Mouse (Mus musculus) kidney, adult 2 months (tissue): ENCODE results near the gene AU022252.

Experiments
- CTCF ChIP-seq: fragments of 200-500 bp; conservative IDR thresholded peaks from 2 replicates; pipeline ENCODE4 v1.5.1; 2011; ENCODE audit warnings: low read depth, mild to moderate bottlenecking, control low read depth, low read length, moderate library complexity, mixed read lengths; ENCODE audit not compliant: insufficient read depth, insufficient read length
- POLR2A ChIP-seq: fragments of 200-500 bp; IDR thresholded peaks from one replicate; pipeline ENCODE4 v1.6.1; 2011; ENCODE audit warnings: low read depth, low read length, control low read depth

GRCm38 (mm10) chr4:119181456-119181855 lies 51.1 kb downstream of the AU022252 start:
- no peak for TF ChIP-seq CTCF
- TF ChIP-seq POLR2A = no peak
